Mouse (Mus musculus) stomach, embryonic 14.5 days (tissue): Measurements from ENCODE around the gene Cc2d1a. TPM values are rescaled to one million over a fixed set of nuclear protein-coding genes. Genes with fewer than 3 reads are reported as not detected.

ENCODE experiments used
- ATAC-seq: fragments of 200-750 bp; cut with Nextera tagmentation; 2 replicates; pipeline ENCODE4 v1.8.0; 2017; ENCODE audit warnings: low read depth, moderate TSS enrichment; ENCODE audit not compliant: insufficient number of reproducible peaks, insufficient read depth, low FRiP score
- H3K27ac ChIP-seq: fragments of 300-500 bp; sonication (generic); 2 replicates; pipeline ENCODE4 v1.5.1; 2014; ENCODE audit warnings: mild to moderate bottlenecking, low read length, moderate library complexity, mixed read lengths
- H3K27me3 ChIP-seq: fragments of 300-500 bp; sonication (generic); 2 replicates; pipeline ENCODE4 v1.6.1; 2014; ENCODE audit warnings: low read length, control low read depth, mixed read lengths; ENCODE audit not compliant: control insufficient read depth, insufficient read depth
- H3K36me3 ChIP-seq: fragments of 300-500 bp; sonication (generic); 2 replicates; pipeline ENCODE4 v1.6.1; 2014; ENCODE audit warnings: mild to moderate bottlenecking, control low read depth, low read length, moderate library complexity, mixed read lengths; ENCODE audit not compliant: control insufficient read depth, insufficient read depth
- H3K4me1 ChIP-seq: fragments of 300-500 bp; sonication (generic); 2 replicates; pipeline ENCODE4 v1.6.1; 2014; ENCODE audit warnings: low read length, control low read depth, mixed read lengths; ENCODE audit not compliant: control insufficient read depth, insufficient read depth
- H3K4me2 ChIP-seq: fragments of 300-500 bp; sonication (generic); replicated peaks from 2 replicates; pipeline ENCODE4 v1.6.1; 2014; ENCODE audit warnings: low read depth, low read length, control low read depth
- H3K4me3 ChIP-seq: fragments of 300-500 bp; sonication (generic); 2 replicates; pipeline ENCODE4 v1.5.1; 2014; ENCODE audit warnings: low read depth, low read length, control low read depth
- H3K9ac ChIP-seq: fragments of 300-500 bp; sonication (generic); replicated peaks from 2 replicates; pipeline ENCODE4 v1.6.1; 2014; ENCODE audit warnings: low read depth, mild to moderate bottlenecking, control low read depth, low read length, moderate library complexity, mixed read lengths
- H3K9me3 ChIP-seq: fragments of 300-500 bp; sonication (generic); 2 replicates; pipeline ENCODE4 v1.6.1; 2016; ENCODE audit warnings: low read depth, low read length, control low read depth; ENCODE audit not compliant: control insufficient read depth
- WGBS: fragments of 180-500 bp; shearing (Covaris S2); extraction: QIAGEN DNeasy Blood & Tissue Kit; methylation state at CpG from one replicate; pipeline ENCODE4 v1.1.7; 2014; 5-methylcytosine and 5-hydroxymethylcytosine counted together
- polyA plus RNA-seq: library from polyadenylated mRNA; unstranded; fragments of >200 nt; fragmentation: Nextera tagmentation; extraction: Ambion mirVana; gene quantifications from 2 replicates; pipeline ENCODE4 v1.2.1, GENCODE M21; 2014

The Cc2d1a gene
- polyA plus RNA-seq, 1 experiment from 2014 or later = 18.2 TPM

GRCm38 (mm10) chr8:84180530-84181190 is 32.9 kb upstream of the Cc2d1a start:
- Histone ChIP-seq H3K4me3 (peak overlapping the region; percentile 3; the same call in 1 of the 2 replicates), H3K9ac (no peak overlapping the region; the same call in 1 of the 2 replicates), H3K4me2 (peak overlapping the region; percentile 40), H3K27ac (peak overlapping the region; percentile 11; the same call in 1 of the 2 replicates), H3K27me3 (no peaks in the 10 kb centered on the region), H3K4me1 (peaks cover 47% of the 10 kb centered on the region), H3K36me3 (peaks cover 6% of the 10 kb centered on the region), H3K9me3 (no peaks in the 10 kb centered on the region)
- peak; percentile 80 for ATAC-seq
- 2% methylated on average over 16 of the region's 16 CpGs for WGBS

DNA sequence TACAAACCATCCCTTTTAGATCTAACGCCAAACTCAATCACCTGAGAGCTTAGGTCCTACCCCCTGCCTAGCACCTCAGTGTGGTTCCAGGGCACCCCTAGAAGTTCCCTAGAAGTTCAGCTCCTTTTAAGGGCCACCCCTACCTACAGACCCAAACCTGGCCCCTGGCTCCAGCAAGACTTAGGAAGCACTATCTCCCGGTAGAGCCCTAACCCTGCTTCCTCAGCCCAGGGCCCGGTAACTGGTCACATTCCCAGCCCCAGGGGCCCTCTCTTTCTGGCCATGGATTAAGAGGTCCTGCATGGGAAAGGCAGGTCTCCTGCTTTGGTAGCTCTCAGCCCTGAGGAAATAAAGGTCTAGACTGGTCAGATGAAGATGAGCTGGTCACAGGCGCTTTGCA is 32.2 kb upstream of the Cc2d1a start:
- Histone ChIP-seq H3K4me3 (peak overlapping the region; percentile 3; the same call in 1 of the 2 replicates), H3K9ac (no peak overlapping the region; the same call in 1 of the 2 replicates), H3K4me2 (peak overlapping the region; percentile 40), H3K36me3 (peaks cover 6% of the 10 kb centered on the region), H3K27ac (0 out of 2 replicates have a peak overlapping the region, but pooled peaks have one; percentile 52), H3K4me1 (peaks cover 47% of the 10 kb centered on the region), H3K27me3 (no peaks in the 10 kb centered on the region), H3K9me3 (no peaks in the 10 kb centered on the region)
- WGBS = 11% methylated on average over 4 of the region's 4 CpGs
- ATAC-seq = no peak

GRCm38 (mm10) chr8:84178592-84178991 is 30.9 kb upstream of the Cc2d1a start:
- Histone ChIP-seq H3K9ac (no peak overlapping the region), H3K27ac (no peak overlapping the region), H3K27me3 (no peaks in the 10 kb centered on the region), H3K4me2 (no peak overlapping the region), H3K4me1 (peaks cover 38% of the 10 kb centered on the region), H3K9me3 (no peaks in the 10 kb centered on the region), H3K36me3 (peaks cover 11% of the 10 kb centered on the region), H3K4me3 (no peak overlapping the region)
- 83% methylated on average over 8 of the region's 8 CpGs for WGBS
- ATAC-seq = no peak

DNA sequence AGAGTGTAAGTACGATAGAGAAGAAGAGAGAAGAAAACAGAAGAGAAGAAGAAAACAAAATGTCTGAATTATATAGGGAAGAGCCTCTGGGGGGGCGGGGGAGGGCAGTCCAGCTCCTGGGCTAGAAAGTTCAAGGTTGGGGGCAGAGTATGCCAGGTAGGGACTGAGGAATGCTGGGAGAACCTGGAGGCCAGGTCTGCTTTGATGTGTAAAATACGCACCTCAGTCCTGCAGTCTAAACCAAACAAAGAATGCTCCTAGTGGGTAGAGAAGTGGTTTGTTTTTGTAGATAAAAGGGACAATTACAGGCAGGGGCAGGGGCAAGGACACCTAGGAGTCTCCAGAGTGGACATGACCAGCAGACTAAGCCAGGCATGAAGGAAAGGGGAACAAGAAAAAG is 29.7 kb upstream of the Cc2d1a start:
- H3K27ac ChIP-seq = no peak overlapping the region
- no peak overlapping the region for H3K9ac ChIP-seq
- 81% methylated on average over 3 of the region's 3 CpGs for WGBS
- H3K4me2 ChIP-seq = no peak overlapping the region
- H3K27me3 ChIP-seq = no peaks in the 10 kb centered on the region
- H3K4me1 ChIP-seq = peaks cover 32% of the 10 kb centered on the region
- H3K36me3 ChIP-seq = peaks cover 23% of the 10 kb centered on the region
- no peak for ATAC-seq
- H3K9me3 ChIP-seq = no peaks in the 10 kb centered on the region
- H3K4me3 ChIP-seq = no peak overlapping the region

- WGBS = 18% methylated on average over 3 of the region's 3 CpGs
- Histone ChIP-seq H3K27ac (no peak overlapping the region), H3K4me1 (peaks cover 27% of the 10 kb centered on the region), H3K36me3 (peaks cover 31% of the 10 kb centered on the region), H3K27me3 (no peaks in the 10 kb centered on the region), H3K4me3 (no peak overlapping the region), H3K9ac (no peak overlapping the region), H3K4me2 (no peak overlapping the region), H3K9me3 (no peaks in the 10 kb centered on the region)
- no peak for ATAC-seq
These were observed 28.8 kb upstream of the Cc2d1a start for GRCm38 (mm10) chr8:84176560-84176959.

DNA sequence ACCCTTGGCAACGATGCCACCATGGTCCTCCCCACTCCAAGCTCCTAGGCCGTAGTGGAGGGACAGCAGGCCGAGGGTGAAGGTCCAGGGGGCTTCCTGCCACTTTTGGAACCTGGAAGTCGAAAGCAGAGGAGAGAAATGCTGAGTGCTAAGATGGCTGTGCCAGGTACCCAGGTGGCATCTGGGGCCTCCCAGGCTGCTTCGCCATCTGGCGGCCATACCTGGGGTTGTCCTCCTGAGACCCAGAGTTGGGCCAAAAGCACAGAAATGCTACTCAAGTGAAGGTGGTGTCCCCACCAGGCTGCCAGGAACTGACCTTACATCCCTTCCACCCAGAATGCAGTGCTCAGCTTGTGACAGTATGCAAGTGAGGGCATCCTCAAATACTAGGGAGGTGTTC is 26.1 kb upstream of the Cc2d1a start:
- no peak overlapping the region for H3K27ac ChIP-seq
- H3K36me3 ChIP-seq = peaks cover 33% of the 10 kb centered on the region
- no peak overlapping the region for H3K9ac ChIP-seq

GRCm38 (mm10) chr8:84170096-84170495 is 22.4 kb upstream of the Cc2d1a start:
- peaks cover 26% of the 10 kb centered on the region for H3K36me3 ChIP-seq
- ATAC-seq = no peak

More for the DNA sequence above, 26.1 kb upstream of the Cc2d1a start:
- Histone ChIP-seq H3K4me3 (no peak overlapping the region), H3K27me3 (no peaks in the 10 kb centered on the region), H3K4me1 (0 out of 2 replicates have a peak, but pooled peaks cover 5% of the 10 kb centered on the region), H3K9me3 (no peaks in the 10 kb centered on the region), H3K4me2 (no peak overlapping the region)
- no peak for ATAC-seq
- 84% methylated on average over 6 of the region's 6 CpGs for WGBS

DNA sequence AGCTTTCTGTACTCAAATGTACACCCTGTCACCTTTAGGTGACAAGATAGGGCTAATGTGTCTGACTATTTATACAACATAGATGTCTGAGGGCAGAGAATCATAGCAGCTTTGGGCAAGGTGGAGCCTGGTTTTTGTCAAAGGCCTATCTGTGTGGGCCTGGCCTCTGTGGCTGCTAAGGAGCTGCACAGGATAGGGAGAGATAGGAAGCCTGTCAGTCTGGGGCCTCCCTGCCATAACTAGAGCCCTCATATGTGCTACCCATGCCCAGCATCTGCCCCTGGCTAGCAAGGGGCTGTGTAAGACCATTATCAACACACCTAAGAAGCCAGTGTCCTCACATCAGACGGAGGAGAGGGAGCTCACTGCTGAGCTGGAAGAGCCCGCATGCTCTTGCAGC is 20.0 kb upstream of the Cc2d1a start:
- Histone ChIP-seq H3K4me1 (no peaks in the 10 kb centered on the region), H3K27me3 (no peaks in the 10 kb centered on the region), H3K27ac (no peak overlapping the region), H3K36me3 (peaks cover 13% of the 10 kb centered on the region), H3K9me3 (no peaks in the 10 kb centered on the region), H3K4me3 (no peak overlapping the region), H3K4me2 (no peak overlapping the region), H3K9ac (no peak overlapping the region)
- WGBS = 82% methylated on average over 2 of the region's 2 CpGs
- ATAC-seq = no peak

More at GRCm38 (mm10) chr8:84170096-84170495, 22.4 kb upstream of the Cc2d1a start:
- Histone ChIP-seq H3K27ac (no peak overlapping the region), H3K4me1 (no peaks in the 10 kb centered on the region), H3K4me3 (no peak overlapping the region), H3K27me3 (no peaks in the 10 kb centered on the region), H3K9me3 (no peaks in the 10 kb centered on the region), H3K4me2 (no peak overlapping the region), H3K9ac (no peak overlapping the region)
- 92% methylated on average over 5 of the region's 5 CpGs for WGBS
